Mouse (Mus musculus) lung, postnatal 10 days (tissue): ENCODE measurements at regions not wholly inside any gene's neighbourhood (a gene's known extent, or its start where the extent isn't known, plus 50 kb on each side); places are given as distances from the start of the nearest gene placed in this dataset.

Experiments
- DNase-seq: peaks from one replicate; pipeline ENCODE4 v3.0.0; 2021

DNA sequence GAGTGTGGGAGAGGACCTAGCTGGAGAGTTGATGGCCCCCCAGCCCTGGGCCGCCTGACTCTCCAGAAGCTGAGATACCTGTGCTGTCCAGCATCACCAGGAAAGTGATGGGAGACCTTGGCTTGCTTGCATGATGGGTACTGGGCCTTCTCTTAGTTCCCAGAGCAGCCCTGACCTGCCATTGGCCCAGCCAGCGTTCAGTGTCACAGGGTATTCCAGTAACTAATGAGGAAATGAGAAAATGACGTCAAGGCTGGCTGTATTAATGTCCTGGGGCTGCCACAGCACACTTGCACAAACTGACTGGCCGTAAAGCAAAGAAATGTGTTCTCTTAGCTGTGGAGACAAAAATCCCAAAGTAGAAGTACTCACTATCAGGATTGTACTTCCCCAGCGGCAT is 307.5 kb downstream of the Tbc1d1 start:
- DNase-seq, result no peak

DNA sequence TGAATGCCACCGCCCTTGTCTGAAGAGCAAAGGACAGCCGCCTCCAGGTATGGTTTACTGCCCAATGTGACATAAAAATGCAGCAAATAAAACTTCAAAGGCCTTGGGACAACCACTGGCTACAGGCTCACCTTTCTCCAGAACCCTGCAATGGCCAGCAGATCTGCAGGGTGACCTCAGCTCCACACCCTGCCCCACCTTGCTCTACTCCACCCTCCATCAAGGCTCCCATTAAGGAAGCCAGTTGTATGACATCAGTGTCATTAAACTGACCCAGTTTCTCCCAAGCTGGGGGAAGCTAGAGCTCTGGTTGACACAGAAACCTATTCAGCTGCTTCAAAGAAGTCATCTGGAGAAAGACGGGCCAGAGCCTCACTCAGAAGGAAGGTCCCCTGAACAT is 310.2 kb downstream of the Tbc1d1 start:
- no peak for DNase-seq

DNA sequence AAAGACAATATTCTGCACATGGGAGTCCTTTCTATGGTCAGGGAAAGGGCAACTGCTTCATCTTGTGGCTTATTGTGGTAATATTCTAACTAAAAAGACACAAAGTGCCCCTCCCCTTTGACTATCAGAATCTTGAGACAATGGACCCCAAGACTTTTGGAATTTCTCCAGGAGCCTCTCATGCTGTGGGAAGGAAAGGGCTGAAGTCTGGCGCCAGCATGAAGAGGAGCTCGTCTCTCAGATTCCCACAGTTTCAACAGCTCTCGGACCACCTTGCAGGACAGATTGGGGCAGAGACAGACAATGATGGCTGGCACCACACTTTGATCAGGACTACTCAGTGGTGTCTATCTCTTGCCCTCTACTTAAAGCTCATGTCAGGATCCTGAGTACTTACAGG is 311.8 kb downstream of the Tbc1d1 start:
- no peak for DNase-seq

DNA sequence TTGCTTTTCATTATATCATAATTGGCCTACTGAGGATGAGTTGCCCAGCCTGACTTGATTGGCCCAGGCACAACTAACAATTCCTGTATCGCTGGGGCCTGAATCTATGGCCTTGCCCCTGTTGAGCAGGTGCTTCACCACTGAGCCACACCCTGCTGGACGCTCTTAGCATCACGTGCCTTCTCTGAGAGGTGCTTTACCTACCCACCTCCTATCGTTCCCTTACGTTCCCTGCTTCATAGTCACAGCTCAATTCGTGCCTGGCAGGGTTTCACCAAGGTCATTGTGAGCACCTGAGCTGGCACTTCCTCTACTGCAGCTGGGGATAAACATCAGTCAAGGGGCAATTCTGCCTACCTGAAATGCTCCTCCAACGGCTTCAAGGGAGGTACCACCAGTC is 312.2 kb downstream of the Tbc1d1 start:
- DNase-seq, result peak; percentile 10

DNA sequence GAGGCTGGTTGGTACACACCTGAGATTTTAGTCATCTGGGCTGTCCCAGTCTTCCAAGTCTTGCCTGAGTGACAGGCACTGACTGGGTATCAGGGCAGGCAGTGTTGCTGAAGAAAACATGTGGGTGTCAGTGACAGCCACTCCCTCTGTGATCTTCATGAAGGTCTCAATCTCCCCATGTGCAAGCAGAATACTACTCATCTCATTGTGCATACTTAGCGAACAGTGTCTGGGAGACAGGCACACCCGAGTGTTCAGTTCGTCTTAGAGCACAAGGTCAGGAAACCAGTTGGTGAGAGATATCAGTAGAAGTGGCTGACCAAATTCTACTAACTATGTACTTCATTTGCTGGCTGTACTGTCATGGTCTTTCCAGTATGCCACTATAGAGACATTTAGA is 315.9 kb downstream of the Tbc1d1 start:
- DNase-seq, result no peak

DNA sequence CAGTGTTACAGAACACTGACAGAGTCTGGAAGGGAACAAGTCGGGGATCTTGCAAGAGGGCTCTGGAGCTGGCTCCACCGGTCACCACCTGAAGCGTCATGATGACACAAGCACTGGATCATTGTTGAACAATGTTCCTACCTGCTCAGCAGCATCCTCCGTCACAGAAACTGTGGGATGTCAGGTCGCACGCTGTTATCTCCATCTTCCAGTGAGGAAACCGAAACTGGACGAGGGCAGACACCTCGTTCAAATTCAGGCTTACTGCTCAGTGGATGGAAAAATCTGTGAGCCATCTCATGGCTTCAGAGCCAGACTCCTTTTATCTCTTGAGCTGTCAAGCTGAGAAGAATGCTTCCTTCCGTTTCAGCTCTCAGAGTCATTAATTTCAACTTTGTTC is 316.3 kb downstream of the Tbc1d1 start:
- DNase-seq, result no peak

DNA sequence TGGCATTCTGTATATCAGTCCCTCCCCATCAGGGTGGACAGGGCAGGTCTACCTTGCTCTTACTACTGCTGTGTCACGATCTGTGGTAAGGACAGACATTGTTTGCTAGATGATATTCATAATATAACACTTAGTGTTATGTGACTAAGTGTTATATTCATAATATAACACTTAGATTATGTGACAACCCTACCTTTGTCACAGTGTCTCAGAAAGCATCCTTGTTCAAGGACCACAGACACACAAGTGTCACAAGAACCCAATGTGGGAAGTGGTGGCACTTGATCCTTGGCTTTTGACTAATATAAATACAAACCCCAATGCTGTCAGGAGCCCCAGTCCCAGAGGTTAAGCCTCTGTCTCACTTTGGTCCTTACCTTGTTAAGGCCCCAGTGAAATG is 318.8 kb downstream of the Tbc1d1 start:
- DNase-seq, result no peak

DNA sequence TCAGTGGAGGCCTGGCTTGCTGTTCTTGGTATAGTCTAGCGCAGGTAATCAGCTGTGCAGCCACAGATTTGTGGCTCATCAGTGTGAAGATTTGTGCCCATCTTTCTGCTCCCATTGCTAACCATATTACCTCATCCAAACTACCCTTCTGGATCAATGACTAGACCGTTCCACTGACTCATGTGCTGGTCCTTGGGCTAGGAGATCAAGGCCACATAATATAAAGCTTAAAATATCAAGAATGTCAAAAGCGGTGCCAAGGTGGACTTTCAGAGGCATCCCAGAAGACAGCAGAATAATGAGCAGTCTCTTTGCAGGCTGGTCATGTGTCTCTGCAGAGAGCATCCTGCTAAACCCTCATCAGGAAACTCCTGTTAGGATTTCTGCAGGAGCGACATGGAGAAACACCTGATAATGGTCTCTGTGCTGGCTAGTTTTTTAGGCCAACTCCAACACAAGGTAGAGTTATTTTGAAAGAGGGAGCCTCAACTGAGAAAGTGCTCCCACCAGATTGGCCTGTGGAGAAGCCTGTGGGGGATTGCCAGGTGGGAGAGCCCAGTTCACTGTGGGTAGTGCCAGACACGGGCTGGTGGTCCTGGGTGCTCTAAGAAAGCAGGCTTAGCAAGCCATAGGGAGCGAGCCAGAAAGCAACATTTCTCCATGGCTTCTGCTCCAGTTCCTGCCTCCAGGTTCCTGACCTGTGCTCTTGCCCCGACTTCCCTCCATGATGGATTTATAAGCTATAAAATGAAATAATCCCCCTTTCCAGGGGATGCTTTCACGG is 319.8 kb downstream of the Tbc1d1 start:
- DNase-seq, result no peak

DNA sequence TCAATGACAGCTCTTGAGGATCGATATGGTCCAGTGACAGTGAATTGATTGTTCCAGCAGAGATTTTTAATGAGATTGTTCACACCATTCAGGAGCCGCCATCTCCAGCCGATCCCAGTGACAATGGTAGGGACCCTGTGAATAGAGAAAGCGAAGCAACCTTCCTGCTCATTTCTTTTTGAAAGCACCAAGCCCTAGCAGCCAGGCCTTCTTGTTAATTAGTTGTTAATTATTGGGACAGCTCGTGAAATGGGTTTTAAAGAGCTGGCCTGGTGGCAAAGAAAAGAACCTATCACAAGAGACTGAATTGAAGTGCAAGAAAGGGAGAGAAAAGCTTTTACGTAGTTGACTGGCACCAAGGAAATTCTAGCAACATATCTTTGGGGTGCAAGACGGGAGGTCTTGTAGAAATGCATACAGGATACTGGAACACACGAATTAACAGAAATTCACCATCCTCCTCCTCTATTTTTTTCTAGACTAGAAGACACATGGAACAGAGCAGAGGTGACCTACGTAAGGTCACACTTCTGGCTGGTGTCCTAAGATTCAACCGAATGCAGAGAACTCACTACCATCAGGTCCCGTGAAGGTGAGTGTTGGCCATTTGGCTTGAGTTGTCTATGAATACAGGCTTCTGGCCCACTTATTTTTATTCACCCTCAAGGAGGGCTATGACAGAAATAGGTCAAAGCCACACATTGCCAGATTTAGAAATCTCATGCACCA is 320.7 kb downstream of the Tbc1d1 start:
- no peak for DNase-seq

DNA sequence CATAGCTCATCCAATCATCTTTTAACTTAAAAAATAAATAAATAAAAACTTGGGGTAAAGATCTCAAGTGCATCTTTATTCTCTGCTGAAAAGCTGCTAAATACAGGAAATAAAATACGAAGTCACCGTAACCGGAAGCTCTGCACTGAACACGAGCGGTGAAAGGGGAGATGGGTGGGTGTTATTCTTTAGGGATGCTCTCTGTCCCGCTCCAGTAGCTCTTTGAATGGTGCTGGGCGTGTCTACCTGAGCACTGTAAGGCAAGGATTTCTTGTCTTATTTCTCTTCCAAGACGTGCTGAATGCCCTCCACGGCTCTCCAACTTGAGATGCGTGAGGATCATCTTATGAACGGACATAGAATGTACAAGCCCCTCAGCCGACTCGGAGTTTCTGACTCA is 322.0 kb downstream of the Tbc1d1 start:
- no peak for DNase-seq

DNA sequence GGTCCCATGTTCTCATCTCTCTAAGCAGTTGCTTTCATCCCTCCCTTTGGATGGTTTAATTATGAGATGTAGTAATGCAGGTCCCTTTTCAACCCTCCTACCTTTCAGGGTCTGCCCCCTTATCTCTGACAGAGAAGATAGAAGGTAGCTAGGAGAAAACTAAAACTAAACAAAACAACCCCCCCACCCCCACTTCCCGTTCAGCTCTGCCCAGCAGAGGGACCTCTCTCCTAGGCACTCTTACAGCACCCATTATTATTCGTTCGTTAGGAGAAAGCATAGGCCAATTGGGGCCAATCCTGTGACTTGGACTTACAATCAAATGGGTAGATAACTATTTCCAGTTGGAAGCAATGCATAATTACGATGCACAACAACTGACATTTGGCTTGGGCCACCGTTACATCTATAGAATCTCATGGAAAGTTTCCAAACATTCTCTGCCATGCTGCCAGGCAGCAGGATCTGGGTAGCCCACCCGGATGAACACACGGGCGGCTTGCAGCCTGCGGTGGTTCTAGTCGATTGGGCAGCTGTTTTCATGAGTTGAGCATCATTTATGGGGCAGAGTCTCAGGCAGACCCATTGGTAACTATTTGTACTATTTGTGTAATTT is 322.6 kb downstream of the Tbc1d1 start:
- DNase-seq, result no peak

DNA sequence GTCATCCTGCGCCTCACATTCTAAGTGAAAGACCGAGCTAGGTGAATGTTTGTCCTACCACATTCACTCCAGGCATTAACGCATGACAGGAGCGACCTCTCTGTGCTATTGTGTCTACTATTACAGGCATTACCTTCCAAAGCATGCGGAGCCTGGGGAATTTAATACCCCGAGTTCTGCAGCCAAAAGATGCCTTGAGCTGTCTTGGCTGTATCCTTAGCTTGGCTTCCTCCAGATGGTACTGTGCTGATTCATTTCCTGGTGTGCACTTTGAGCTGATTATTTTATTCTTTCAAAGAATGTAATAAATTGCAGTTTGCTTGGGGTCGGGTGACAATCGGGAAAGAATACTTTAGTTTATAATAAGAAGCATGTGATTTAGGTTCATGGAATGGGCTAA is 323.2 kb downstream of the Tbc1d1 start:
- DNase-seq, result no peak

DNA sequence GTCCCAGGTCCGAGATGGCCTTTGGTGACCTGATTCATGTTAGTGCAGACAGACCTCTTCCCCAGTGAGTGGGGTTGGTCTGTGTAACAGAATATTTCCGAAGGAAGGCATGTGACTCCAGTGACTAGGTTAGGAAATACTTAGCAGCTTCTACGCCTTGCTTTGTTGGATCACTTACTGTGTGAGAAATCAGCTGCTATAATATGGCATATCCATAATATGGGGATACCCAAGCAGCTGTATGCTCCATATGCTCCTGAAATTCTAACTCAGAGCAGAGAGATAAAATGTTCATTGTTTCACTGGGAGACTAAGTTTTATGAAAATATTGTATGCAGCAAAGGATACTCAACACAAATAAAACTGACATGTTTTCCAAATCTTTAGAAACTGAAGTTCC is 318.1 kb upstream of the Klf3 start:
- DNase-seq, result no peak

DNA sequence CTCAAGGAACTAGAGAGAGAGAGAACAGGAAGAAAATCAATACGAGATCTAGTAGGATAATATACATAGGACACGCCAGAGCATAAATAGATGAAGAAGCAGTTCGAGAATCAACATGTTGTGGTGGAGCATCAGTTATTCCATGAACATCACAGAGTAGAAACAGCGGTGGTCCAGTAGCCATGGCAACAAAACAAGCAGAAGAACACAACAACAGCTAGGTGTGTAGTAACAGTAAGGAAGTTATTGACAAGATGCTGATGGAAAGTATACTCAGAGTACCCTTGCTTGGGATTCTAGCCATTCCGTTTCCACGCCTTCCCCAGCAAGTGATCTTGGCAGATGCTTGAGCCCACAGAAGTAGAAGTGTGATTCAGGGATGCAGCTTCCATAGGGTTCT is 317.3 kb upstream of the Klf3 start:
- DNase-seq, result no peak

DNA sequence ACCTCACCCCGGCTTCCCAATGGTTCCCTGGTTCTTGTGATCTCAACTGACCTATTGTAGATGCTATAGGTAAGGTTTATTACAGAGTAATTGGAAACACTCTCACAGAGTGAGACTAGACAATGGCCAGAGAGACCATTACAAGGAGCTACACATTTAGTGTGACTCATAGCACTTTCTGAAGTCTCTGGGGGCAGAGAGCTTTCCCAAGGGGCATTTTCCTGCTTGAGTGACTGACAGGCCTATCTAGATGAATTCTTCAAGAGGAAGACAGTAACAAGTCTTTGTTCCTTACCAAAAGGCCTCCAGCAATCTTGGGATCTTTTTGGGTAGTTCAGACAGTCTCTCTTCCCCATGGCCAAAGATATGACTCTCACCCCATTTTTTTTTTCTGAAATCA is 316.4 kb upstream of the Klf3 start:
- DNase-seq, result no peak

DNA sequence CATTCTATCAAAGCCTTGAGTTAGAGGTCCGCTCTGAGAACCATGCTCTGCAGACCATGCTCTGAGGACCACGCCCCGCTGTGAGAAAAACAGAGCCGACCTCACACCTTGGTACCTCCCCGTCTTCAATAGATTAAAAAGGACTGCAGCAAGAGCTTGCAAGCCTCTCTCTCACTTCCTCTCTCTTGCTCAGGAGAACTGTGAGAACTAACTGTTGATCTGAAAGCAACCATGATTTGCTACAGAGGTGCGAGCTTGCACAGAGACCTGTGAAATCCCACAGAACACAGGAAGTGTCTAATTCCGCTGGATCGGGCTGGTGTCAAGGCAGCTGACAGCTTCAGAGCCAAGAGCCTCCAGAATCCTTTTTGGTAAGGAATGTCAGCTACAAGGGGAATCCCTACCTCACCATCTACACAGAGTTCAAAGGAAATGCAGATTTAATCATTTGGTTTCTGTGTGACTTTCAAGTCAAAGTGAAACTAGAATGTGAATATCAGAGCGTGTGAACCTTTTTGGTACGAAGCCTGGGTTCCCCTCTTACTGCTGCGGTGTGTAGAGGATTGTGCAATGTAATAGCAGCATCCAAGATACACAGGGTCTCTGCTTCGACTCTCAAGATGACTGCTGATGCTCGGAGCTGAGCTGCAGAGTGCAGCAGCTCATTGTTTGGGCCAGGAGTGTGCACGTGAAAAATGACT is 315.3 kb upstream of the Klf3 start:
- peak; percentile 29 for DNase-seq

DNA sequence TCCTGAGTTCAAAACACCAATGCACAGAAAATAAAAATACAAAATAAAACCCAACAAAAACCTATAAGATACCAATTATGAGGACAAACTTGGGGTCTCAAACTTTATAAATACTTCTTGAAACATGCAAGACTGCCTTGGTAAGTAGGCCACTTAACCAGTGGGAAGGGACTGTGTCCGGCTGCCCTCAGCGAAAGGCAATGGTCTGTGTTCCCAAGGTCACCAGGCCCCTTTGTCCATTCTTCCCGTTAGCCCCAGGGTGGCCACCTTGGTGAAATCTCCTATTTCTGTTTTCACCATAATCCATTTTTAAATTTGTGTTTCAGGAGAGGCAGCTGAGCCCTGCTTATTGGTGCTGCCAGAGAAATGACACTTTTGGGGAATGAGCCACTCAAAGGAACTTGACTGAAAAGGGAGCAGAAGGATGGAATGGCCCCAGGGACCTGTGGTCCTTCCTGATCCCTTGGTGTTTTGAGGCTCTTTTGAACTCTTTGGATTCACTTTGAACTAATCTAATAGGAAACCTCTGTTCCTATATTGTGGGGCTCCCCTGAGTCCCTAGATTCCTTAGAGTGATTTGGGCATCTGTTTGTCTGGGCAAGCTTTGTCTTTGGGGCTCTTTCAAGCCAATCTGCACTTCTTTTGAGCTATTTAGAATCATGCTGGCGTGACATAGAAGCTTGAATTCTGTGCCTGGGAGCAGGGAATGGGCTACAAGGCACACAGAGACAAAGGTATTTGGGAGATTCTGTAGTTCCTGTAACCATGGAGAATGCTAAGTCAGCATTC is 313.3 kb upstream of the Klf3 start:
- no peak for DNase-seq

DNA sequence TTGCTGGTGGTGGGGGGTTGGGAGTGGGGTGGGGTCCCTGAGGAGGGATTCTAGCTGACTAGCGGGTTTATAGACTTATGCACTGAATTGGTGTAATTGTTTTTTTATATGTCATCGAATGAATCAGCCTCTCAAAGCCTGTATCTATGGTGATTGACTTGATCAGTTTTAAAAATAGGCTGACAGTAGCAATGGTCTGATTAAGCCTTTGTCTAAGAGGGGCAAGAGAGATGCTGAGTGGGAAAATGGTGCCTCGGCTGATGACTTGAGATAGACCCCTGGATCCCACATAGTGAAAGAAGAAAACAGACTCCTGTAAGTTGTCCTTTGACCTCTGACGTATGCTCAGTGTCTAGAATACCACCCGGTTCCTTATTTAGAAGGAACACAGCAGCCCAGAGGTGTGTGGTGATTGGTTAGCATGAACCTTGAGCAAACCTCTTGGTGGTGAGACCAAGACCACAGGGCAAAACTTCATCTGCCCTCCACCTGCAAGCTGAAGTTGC is 312.7 kb upstream of the Klf3 start:
- DNase-seq, result no peak

DNA sequence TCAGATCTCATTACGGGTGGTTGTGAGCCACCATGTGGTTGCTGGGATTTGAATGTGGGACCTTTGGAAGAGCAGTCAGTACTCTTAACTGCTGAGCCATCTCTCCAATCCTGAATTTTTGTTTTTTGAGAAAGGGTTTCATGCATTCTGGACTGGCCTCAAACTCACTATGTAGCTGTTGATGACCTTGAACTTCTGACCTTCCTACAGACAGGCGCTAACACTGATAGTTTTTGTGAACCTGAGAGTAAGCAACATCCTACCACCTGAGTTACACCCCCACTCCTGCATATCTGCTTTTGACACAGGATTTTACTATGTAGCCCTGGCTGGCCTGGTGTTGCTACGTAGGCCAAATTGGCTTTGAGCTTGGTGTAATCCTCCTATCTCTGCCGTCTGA is 308.8 kb upstream of the Klf3 start:
- DNase-seq, result no peak

DNA sequence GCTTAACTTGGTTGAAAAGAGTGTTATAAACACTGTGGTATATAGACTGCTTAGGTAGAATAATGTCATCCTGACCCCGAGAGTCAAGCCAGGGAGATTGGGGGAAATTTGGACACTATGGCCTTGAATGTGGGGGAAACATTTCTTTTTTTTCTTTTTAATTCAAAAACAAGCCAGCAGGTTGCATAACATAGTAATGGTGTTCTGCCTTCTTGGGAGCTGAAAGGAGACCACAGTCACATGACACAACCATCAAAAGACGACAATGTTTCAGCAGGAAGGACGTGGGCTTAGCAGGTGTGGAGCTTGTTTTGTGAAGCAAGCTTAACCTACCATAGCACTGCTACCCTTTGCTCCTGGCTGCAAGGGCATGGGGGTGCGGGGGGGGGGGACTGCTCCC is 306.3 kb upstream of the Klf3 start:
- no peak for DNase-seq

DNA sequence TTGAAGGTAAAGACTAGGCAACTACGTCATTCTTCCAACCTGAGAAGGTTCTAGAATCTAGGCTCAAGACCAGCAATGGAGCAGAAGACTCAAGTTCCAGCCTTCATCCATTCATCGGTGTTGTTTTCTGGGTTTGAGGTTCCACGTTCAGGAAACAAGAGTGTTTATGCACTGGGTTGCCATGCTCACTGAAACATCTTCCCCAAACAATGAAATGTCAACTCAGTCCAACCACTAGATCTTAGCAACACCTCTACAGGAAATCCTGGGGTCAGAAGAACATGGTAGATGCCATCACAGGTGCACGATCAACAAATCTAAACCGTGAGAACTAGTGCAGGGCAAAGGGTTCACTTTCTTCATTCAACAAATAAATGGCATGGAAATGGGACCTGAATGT is 304.8 kb upstream of the Klf3 start:
- no peak for DNase-seq

DNA sequence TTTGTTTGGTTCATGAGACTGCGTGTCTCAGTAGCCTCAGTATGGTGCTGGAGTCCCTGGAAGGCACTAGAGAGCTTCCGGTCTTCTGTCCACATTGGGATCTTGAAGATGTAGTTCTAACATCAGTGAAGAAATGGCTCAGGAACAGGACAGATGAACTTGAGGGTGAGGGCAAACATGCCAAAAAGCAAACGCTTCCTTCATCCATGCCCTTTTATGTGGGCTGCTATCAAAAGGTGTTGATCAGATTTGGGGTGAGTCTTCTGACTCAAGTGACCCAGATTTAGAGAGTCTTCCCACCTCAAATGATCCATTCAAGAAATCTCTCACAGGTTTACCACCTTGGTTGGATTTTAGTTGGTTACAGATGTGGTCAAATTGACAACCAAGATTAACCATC is 304.1 kb upstream of the Klf3 start:
- no peak for DNase-seq

DNA sequence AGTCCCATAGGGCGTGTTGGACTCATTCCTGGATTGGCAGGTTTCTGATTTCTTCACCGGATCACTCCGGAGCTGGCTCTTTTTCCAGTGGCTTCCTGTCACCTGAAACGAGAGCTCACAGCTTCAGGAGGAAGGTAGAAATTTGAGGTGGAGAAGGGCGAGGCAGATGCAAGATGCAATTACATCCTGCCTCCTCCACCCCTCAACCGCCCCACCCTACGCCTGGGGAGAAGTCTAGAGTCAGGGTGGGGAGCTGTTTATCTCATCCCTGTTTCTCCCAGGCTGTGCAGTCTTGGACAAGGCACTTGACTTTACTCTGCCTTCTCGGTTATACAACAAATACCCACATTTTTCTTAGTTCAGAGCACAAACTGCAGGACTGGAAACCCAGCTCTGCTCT is 302.8 kb upstream of the Klf3 start:
- no peak for DNase-seq
